Mouse (Mus musculus): ENCODE data around the gene Mgat5b. TPM values are rescaled to one million over a fixed set of nuclear protein-coding genes. Genes with fewer than 3 reads are reported as not detected.

Mgat5b gene
- total RNA-seq, 2 experiments from 2014 or later, result 41.1 to 47.8 TPM

- DNase-seq (ENCODE audit: low spot score in 2 of 2), result peak in 1 of 2 experiments; percentile 22
Observed at GRCm38 (mm10) chr11:116917361-116917760, 1.3 kb upstream of the Mgat5b start.

DNA sequence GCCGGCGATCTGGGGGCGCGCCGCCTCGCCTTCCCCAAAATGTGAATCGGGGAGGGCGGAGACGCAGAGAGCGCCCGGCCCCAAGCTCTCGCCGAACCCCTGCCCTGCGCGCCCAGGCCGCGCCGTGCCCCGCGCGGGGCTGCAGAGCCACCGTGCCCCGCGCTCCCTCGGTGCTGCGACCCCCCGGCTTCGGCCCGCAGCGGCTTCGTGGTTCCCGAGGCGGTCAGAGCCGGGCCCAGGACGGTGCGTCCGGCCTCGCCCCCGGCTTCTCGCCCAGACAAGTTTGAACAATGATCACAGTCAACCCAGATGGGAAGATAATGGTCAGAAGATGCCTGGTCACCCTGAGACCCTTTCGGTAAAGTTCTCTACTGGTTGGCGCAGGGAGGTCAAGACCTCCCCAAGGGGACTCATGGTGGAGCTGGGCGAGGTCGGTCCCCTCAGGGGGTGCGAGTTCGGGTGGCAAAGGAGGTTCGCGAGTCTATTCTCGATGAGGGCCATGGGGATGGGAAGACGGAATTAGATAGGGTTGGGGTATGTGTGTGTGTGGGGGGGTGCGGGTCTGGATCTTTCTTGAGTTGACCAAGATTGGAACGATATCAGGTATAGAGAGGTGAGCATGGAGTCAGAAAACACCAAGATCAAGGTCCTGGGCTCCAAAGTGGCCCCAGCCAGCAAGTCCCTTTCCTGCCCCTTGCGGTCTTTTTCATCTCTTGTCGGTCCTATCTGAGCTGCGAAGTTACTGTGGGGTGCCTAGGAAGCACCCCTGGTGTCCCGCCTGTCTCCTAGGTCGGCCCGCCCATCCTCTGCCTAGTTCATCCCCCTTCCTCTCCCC is 740 bp downstream of the Mgat5b start:
- no peak for DNase-seq (ENCODE audit: low spot score in 2 of 2)

GRCm38 (mm10) chr11:116920746-116921145 is 2.1 kb downstream of the Mgat5b start:
- DNase-seq (ENCODE audit: low spot score in 2 of 2), result no peak

DNA sequence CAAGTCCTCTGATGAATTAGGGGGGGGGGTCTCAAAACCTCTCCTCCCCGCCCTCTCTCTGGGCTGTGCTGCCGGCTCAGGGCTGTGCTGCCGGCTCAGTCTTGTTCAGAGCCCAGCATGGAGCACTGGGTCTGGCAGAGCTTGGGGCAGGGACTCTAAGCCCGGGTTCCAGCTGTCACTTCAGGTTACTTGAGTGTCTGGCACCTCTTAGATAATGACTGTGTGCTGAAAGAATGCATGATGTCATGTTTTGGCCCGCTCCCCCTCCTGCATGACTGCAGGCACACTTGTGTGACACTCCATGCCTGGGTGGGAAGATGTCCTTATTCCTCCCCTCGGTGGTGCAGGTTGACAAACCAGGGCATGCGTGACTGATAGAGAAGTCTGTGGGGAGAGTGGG is 3.4 kb downstream of the Mgat5b start:
- no peak for DNase-seq (ENCODE audit: low spot score in 2 of 2)

DNA sequence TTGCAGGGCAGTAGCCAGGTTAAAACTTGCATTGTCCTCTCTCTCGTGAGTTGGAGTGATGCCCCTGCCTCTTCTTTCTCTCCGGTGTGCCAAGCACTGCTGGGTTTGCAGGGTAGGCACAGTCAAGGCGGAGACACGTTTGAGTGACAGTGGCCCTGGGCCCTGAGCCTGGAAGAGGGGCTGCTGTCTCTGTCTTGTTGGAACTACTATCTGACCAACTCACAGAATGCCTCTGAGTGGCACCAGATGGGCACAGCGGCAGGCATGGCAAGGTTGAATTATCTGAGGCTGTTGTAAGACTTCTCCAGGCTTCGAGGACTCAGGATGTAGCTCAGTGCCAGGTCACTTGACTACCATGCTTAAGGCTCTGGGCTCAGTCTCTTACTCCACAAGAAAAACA is 9.4 kb downstream of the Mgat5b start:
- DNase-seq (ENCODE audit: low spot score in 2 of 2), result no peak

DNA sequence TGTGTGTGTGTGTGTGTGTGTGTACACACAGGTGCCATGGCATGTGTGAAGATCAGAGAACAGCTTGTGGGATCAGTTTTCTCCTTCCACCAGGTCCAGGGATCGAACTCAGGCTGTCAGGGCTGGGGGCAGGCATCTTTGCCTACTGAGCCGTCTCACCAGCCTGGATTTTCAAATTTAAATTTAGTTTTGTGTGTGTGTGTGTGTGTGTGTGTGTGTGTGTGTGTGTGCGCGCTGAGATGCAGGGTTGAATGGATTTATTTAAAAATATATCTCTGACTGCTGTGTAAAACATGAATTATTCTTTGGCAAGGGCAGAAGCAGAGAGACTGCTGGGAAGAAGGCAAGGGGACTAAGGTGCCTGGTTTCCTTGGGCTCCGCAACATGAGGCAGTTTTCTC is 16.2 kb downstream of the Mgat5b start:
- no peak for DNase-seq (ENCODE audit: low spot score in 2 of 2)

- no peak for DNase-seq (ENCODE audit: low spot score in 2 of 2)
Observed at GRCm38 (mm10) chr11:116935354-116935753, 16.7 kb downstream of the Mgat5b start.

DNA sequence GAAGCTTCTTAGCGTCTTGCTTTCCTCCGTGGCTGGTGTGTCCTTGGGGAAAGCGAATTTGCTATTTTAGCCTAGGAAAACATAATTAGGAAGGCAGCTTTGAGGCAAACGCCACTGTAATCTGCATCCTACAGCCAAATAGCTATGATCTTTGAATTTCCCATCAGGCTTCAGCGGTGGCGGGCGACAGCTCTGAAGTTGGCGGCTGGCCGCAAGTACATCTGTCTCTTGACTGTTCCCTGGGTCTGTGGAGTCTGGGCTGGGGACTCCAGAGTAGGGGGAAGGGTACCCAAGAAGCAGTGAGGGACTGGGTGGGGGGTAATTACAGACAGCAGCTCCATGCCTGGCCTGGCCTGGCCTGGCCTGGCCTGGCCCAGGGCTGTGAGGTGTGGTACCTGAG is 17.3 kb downstream of the Mgat5b start:
- no peak for DNase-seq (ENCODE audit: low spot score in 2 of 2)

DNA sequence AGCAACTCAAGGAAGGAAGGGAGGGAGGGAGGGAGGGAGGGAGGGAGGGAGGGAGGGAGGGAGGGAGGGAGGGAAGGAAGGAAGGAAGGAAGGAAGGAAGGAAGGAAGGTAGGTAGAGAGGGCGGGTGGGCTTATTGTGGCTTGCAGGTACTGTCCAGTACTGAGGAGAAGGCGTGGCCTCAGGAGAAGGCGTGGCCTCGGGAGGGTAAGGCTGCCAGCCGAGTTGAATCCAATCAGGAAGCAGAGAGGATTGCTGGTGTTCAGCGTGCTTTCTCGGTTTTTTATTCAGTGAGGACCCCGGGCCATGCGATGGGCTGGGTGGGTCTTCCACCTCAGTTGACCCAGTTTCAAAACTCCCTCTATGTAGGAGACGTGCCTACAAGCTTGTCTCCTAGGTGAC is 18.5 kb downstream of the Mgat5b start:
- DNase-seq (ENCODE audit: low spot score in 2 of 2), result no peak

DNA sequence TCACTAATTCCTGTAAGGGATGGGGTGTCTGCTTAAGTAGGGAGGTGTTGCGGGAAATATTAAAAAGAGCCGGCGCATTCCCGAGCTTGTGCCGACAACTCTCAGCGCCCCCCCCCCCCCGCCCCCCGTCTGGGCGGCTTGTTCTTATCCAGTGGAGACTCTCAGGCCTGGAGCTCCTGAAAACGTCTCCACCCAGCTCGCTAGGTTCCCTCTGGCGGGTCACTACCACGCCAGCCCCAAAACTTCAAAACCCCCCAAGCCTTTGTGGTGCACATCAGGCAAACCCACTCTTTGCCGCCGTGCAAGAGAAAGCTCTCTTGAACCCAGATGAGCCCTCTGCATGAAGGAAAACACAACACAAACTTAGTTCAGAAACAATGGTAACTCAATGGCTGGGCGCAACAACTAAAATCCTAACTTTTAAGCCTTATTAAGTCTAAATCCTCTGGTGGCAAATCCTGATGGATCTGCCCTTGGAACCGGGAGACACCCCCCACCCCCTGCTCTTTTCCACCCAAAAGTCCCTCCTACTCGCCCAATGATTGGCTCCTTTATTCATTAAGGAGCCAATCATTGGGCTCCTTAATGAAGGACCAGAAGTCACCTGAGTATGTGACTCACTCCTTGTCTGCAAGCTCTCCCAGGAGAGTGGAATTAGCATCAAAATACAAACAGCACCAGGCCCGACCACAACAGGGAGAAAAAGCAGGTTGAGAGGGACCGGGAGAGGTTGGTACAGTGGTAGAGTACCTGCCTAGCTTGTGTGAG is 21.6 kb downstream of the Mgat5b start:
- no peak for DNase-seq (ENCODE audit: low spot score in 2 of 2)

DNA sequence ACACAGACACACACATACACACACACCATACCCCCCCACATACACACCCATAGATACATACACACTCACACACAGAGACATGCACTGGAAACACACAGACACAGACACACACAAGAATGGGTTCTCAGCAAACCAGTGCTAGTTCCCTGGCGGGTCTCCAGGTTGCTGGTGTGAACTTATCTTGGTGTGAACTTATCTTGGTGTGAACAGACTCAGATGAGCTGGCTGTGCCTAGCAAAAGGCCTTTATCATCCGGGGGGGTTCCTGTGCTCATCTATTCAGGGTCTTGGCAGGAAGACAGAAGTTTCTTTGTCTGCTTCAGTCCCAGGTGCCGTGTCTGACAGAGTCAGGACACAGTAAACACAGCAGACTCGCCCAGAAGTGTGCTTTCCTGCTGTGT is 25.7 kb downstream of the Mgat5b start:
- no peak for DNase-seq (ENCODE audit: low spot score in 2 of 2)

DNA sequence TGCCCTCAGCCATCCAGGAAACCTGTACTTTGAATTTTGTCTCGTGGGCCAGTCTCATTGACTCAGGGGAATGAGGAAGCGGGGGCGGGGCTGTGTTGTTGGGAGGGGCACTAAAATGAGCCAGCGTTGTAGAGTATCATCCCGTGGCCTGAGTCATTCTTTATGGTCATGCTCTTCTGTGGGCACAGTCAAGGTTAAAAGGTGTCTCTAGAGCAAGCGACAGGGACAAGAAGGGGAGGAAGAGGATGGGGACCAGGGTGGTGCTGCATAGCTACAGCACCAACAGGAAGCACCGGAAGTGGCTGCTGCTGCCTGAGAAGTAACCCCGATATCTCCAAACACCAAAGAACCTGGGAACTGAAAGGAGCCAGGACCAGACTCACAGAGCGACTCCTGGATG is 31.2 kb downstream of the Mgat5b start:
- no peak for DNase-seq (ENCODE audit: low spot score in 2 of 2)

GRCm38 (mm10) chr11:116951429-116951828 is 32.8 kb downstream of the Mgat5b start:
- no peak for DNase-seq (ENCODE audit: low spot score in 2 of 2)

- peak; percentile 66 to 74 for DNase-seq (ENCODE audit: low spot score in 2 of 2)
Observed at GRCm38 (mm10) chr11:116954231-116955118, 35.8 kb downstream of the Mgat5b start.

DNA sequence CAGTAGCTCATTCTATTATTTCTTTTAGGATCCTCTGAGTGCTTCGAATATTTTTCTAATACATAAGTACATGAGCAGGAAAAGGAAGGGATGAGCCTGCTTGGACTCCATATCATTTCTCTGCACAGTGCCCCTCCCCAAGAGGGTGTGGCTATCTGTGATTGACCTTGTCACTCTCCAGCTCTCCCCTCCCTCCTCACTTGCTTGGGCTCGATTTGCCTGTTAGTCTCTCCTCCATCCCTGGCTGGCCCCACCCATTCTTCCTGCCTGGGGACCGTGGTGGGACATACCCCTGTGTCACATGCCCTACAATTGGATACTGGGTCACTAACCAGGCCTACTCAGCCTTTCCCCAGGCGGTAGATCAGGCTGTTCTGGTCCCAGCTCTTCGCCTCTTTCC is 39.9 kb downstream of the Mgat5b start:
- no peak for DNase-seq (ENCODE audit: low spot score in 2 of 2)

DNA sequence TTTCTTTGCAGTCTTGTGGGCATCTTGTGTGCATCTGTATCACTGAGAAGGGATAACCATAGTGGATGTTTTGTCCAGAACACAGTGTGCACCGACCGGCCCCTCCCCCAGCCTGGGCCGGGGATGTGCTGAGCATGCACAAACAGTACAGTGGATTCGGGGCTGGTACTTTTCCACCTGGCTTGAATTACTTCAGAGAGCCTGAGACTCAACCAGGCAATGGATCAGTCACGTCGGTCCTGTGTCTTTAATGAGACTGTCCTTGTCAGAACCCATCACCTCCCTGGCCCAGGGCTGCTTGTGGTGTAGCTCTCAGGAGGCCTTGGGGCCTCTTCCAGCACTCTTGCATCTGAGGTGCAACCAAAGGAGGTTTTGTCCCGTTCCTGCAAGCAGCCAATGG is 46.4 kb downstream of the Mgat5b start:
- DNase-seq (ENCODE audit: low spot score in 2 of 2), result no peak

GRCm38 (mm10) chr11:116965961-116966360 is 47.3 kb downstream of the Mgat5b start:
- DNase-seq (ENCODE audit: low spot score in 2 of 2), result no peak

DNA sequence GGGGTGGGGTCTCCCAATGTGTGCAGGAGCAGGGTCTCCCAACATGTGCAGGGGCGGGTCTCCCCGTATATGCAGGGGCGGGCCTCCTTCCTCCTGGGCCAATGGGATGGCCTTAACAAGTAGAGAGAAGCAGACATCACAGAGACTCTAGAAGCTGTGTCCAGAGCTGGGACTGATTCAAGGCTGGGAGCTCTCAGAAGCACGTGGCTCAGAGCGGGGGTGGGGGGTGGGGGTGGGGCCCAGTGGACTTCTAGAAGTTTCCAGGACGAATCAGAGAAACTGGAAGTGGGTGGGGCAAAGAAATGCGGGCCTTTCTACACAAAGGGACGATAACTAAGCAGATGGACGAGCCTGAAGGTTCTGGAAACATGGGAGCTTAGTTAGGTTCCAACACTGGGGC is 49.9 kb downstream of the Mgat5b start:
- DNase-seq (ENCODE audit: low spot score in 2 of 2), result no peak

DNA sequence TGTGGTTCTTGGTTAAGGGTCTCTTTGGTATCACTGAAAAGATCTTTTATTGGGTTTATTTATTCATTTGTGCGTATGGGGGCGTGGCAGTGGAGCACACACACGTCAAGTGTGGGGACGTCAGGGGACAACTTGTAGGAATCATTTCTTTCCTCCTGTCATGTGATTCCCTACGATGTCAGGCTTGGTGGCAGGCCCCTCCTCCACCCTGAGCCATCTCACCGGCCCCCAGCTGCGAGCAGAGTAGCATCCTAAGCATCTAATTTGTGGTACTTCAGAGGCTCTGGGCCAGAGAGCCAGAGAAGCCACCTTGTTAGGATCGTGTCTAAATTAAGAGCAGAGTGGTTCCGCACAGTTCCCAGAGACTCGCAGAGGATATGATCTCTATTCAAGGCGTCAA is 50.8 kb downstream of the Mgat5b start:
- no peak for DNase-seq (ENCODE audit: low spot score in 2 of 2)

GRCm38 (mm10) chr11:116970847-116971246 is 52.2 kb downstream of the Mgat5b start:
- DNase-seq (ENCODE audit: low spot score in 2 of 2), result no peak

DNA sequence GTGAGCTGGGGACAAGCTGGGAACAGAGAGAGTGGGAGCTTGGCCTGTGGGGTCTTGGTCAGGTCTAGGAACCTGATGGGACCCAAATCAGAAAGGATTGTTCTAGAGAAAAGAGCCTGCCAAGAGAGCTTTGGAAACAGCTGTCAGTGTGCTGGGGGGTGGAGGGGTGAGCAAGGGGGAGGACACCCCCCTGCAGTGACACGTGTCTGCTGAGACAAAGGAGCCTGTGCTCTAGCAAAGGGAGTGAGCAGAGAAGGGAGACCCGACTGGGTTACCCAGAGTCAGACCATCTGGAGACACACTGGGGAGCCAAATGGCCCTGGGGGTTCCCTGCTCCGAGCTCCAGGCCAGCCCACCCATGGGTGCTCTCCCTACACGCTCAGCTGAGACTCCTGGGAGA is 54.2 kb downstream of the Mgat5b start:
- DNase-seq (ENCODE audit: low spot score in 2 of 2), result peak in 1 of 2 experiments; percentile 17

DNA sequence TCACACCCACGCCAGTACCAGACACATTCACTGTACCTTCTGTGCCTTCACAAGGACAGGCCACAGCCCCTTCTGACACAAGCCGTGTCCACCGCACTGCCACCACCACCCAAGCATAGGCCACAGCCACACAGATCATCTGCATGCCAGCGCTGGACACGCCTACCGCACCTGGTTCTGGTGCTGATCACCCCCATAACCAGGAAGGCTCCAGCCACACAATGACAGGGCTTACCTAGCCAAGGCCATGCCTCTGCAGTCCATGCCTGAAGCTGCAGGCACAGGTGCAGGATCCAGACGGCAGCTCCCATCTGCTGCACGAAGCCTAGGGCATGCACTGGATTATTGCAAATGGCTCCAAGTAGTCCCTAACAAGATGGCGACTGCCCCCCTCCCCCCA is 54.8 kb downstream of the Mgat5b start:
- DNase-seq (ENCODE audit: low spot score in 2 of 2), result no peak

Data from layer of hippocampus, adult 18-20 months (tissue).